Mouse (Mus musculus) right cerebral cortex, postnatal 10 days (tissue): ENCODE results near the gene Prkci.

Source experiments
- DNase-seq, 2 experiments: peaks; one replicate each; pipeline ENCODE4 v3.0.0; 2021; ENCODE audit warnings: low spot score in 2 of 2

Prkci gene

GRCm38 (mm10) chr3:30994859-30995258 lies 688 bp upstream of the Prkci start:
- DNase-seq = no peak

- peak; percentile 64 to 69 for DNase-seq
These were observed 546 bp downstream of the Prkci start for GRCm38 (mm10) chr3:30995899-30996687.

- DNase-seq = no peak
These were observed 1.1 kb downstream of the Prkci start for GRCm38 (mm10) chr3:30996688-30997014.

- DNase-seq = no peak
These were observed 4.0 kb downstream of the Prkci start for GRCm38 (mm10) chr3:30999401-31000017.

GRCm38 (mm10) chr3:31000018-31000407 lies 4.5 kb downstream of the Prkci start:
- no peak for DNase-seq

GRCm38 (mm10) chr3:31001048-31001676 lies 5.6 kb downstream of the Prkci start:
- DNase-seq = no peak

GRCm38 (mm10) chr3:31004320-31005209 lies 9.0 kb downstream of the Prkci start:
- no peak for DNase-seq

- no peak for DNase-seq
These were observed 18.8 kb downstream of the Prkci start for GRCm38 (mm10) chr3:31014374-31014773.

GRCm38 (mm10) chr3:31015682-31016443 lies 20.3 kb downstream of the Prkci start:
- DNase-seq = no peak

- no peak for DNase-seq
These were observed 21.1 kb downstream of the Prkci start for GRCm38 (mm10) chr3:31016594-31017196.

GRCm38 (mm10) chr3:31017652-31018051 lies 22.1 kb downstream of the Prkci start:
- no peak for DNase-seq

GRCm38 (mm10) chr3:31019287-31019686 lies 23.7 kb downstream of the Prkci start:
- DNase-seq = no peak

GRCm38 (mm10) chr3:31019793-31020447 lies 24.4 kb downstream of the Prkci start:
- no peak for DNase-seq

- DNase-seq = no peak
These were observed 25.1 kb downstream of the Prkci start for GRCm38 (mm10) chr3:31020656-31021055.

GRCm38 (mm10) chr3:31022895-31023436 lies 27.4 kb downstream of the Prkci start:
- DNase-seq = no peak

- no peak for DNase-seq
These were observed 32.2 kb downstream of the Prkci start for GRCm38 (mm10) chr3:31027718-31028117.

- DNase-seq = no peak
These were observed 36.1 kb downstream of the Prkci start for GRCm38 (mm10) chr3:31031621-31032020.

GRCm38 (mm10) chr3:31033644-31034043 lies 38.1 kb downstream of the Prkci start:
- no peak for DNase-seq

- DNase-seq = no peak
These were observed 42.3 kb downstream of the Prkci start for GRCm38 (mm10) chr3:31037851-31038250.

GRCm38 (mm10) chr3:31038689-31039088 lies 43.1 kb downstream of the Prkci start:
- DNase-seq = no peak
